4 mouse cellular contexts compared by ENCODE assay signal in genomic region chr7:4260521-4260920, GRCm38 (mm10). TPM values are rescaled to one million over a fixed set of nuclear protein-coding genes. Genes with fewer than 3 reads are reported as not detected.
"Had no signal": no experiment of that assay in that cellular context is flagged by ENCODE, and none has a peak within 500 bp of the region (broad histone marks: within the 10 kb centered on the region; RNA-seq: fewer than 3 reads in every experiment).

No protein-coding gene starts in this region.

RNA-seq across cellular contexts. Expression of gene Lilra5, which starts 23.0 kb away (rescaled TPM):
- polyA plus RNA-seq: neural tube, embryonic 13.5 days; neural tube, embryonic 14.5 days; neural tube, embryonic 15.5 days; thymus, postnatal 0 days had no signal
